Mouse (Mus musculus) lung, postnatal 0 days (tissue): ENCODE measurements around the gene Crocc.

Experiments used
- CTCF ChIP-seq: IDR thresholded peaks from 2 replicates; pipeline ENCODE4 v1.5.1; 2016; ENCODE audit warnings: antibody characterized with exemption, mild to moderate bottlenecking
- EP300 ChIP-seq: IDR thresholded peaks from 2 replicates; pipeline ENCODE4 v1.6.1; 2016; ENCODE audit warnings: antibody characterized with exemption, mild to moderate bottlenecking, control low read depth

- TF ChIP-seq CTCF (no peak), EP300 (no peak)
Observed at GRCm38 (mm10) chr4:141064104-141064659, 3.8 kb upstream of the Crocc start.
